Mouse (Mus musculus) bone marrow, adult 2 months (tissue): ENCODE measurements around the gene Erg.

Source experiments
- CTCF ChIP-seq: fragments of 200-500 bp; IDR thresholded peaks from 2 replicates; pipeline ENCODE4 v1.5.1; 2011; ENCODE audit warnings: low read length, control low read depth; ENCODE audit not compliant: control insufficient read depth, insufficient read depth
- POLR2A ChIP-seq: fragments of 200-500 bp; IDR thresholded peaks from 2 replicates; pipeline ENCODE4 v1.6.1; 2011; ENCODE audit warnings: low read depth, mild to moderate bottlenecking, control low read depth, low read length, borderline replicate concordance; ENCODE audit not compliant: control insufficient read depth

DNA sequence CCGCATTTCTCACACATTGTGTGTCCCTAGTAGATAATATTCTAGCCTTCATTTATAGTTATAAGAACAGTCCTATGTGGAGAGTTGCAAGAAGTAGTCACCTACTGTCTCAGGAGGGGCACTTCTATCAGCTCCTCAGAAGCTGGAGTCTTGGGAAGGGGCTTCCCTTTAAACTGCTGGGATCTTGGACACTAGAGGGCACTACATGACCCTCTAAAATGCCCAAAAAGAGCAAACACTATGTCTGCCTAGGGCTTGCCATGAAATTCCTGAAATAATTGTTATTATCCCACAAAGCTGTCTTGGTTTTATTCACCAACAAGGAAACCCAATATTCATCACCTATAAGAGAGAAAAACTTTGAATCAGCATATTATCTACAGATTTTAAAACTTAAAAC, 119.8 kb downstream of the Erg start:
- TF ChIP-seq CTCF (no peak), POLR2A (no peak)
